Mouse (Mus musculus): Measurements from ENCODE around the gene Tspan15.
A peak's percentile ranks its signal among the peaks of the same experiment; 100 is the strongest.

The Tspan15 gene

DNA sequence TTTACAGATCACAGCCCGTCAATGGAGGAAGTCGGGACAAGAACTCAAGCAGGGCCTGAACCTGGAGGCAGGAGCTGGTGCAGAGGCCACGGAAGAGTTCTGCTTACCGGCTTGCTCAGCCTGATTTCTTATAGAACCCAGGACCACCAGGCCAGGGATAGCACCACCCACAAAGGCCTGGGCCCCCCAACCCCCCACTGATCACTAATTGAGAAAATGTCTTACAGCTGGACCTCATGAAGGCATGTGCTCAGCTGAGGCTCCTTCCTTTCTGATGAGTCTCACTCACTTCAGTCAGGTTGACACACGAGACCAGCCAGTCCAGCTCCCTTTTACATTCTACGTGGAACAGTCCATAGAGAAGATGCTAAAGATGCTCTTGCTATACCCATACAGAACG lies 5.2 kb downstream of the Tspan15 start:
- no peak for DNase-seq

DNA sequence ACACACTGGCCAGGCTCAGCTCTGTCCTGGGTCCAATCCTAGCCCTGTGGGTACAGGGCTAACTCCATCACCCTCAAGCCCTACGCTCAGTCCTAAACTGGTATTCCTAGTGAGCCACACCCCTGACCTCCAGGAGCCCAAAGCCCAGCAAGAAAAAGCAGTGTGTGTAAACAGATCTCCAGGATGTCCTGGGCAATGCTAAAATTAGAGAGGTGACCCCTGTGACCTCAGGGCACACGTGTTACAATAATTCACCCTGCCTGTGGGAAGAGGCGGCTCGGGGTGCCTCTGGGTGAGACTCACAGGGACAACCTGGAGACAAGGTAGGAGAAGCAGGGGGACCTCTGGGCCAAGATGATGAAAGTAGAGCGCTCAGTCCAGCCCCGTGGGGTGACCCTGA lies 6.8 kb downstream of the Tspan15 start:
- DNase-seq = peak; percentile 68

DNA sequence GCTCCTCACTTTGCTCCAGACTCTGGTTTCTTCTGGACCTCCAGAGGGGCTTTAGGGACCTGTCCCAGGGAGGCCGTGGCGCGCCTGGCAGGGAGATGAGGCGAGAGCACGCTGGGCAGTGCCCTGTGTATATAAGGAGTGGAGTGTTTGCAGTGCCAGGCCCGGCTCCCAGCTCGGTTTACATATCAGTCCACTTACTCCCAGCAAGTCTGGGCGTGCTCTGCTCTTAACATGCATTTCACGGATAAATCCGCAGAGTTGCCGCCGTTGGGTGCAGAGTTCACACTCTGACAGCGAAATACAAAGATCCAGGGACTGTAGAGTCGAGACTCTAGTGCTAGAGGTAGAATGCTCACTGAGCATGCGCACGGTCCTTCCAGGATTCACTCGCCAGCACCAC lies 8.3 kb downstream of the Tspan15 start:
- DNase-seq = no peak

DNA sequence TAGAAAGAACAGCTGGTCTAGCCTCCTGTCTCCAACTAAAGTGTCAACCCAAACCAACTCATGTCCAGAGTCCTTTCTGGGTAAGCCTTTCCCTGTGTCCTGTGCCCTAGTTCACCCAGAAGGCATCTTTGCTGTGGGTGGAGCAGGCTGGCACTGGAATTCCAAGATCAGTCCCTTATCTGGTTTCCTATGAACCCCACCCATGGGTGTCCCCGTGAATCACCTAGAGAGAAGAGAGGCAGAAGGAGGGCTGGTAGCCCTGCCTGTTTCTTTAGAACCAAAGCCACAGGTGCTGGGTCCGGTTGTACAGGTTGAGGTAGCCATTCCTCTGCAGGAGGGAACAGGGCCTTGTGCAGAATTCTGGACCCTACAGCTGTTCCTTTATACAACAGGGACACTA lies 9.4 kb downstream of the Tspan15 start:
- DNase-seq = no peak

DNA sequence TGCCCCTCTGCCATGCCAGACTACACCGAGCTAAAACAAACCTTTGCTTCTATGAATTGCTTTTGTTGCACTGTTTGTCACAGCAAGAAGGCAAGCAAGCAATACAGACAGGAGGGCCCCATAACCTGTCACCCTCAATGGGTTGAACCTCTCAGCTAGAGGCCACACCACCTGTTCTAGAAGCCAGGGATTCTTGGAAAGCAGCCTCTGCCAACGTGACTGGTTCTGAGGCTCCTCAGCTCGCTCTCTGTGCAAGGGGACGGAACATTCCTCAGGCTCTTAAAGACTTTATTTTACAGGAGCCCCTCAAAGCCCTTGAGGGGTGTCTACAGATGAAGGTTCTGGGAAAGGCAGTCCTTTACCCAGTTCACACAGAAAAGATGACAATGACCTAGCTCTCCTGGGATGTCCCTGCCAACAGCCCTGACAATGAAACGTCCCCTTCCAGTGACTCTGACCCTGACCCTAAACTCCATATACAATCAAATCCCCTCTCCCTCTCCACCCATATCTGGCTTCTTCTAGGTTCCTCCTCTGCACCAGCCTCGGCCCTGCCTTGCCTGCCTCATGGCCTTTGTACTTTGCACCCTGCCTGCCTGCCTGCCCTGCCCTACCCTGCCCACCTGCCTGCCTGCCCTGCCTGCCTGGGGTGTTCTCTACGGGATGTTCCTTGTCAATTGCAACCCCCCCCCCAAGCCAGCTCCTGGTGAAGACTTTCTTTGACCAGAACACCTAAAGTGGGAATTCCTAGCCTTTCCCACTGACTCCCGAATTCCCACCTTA lies 10.1 kb downstream of the Tspan15 start:
- DNase-seq = peak; percentile 71

DNA sequence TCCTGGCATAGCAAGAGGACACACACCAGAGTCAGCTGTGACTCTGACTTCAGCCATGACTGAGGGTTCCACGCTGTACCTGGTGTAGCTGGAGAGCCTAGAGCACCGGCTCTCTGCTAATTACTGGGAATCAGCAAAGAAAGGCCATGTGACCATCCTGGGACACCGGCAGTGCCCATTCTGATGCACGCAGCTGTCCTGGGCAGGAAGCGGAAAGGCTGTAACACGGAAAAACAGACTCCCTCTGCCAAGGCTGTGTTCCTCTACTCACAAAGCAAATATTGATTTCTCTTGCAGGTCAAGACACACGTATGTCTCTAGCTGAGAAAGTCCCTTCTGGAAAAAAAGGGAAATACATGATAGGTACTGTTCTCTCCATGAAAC lies 12.3 kb downstream of the Tspan15 start:
- DNase-seq = peak; percentile 53

DNA sequence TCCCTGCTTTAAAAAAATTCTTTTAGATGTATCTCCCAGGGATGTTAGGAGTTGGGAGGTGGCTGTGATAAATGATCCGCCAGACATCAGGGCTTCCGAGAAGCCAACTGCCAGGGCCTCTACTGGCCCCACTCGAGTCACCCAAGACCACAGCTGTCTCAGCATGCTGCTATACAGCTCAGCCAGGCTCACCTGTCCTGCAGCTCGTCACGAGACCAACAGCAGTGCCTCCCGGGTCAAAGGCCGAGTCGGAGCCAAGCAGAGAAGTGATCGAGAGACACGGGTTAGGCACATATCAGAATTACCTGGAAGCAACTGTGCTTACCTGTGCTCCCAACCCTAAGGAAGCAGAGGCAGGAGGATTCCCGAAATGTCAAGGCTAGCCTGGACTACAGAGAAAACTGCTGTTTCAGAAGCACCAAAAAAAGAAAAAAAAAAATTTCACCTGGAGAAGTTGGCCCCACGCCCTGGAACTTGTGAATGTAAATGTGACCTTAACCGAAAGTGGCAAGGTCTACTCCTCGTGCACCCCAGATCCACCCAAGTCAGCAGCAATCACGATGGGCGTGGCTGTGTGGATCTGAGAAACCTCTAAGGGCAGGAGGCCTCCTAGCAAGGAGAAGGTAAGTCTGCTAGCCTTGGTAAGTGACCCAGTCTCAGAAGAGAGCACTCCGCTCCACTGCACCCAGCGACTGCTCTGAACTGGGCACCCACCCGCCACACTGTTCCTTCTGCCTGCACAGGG lies 12.8 kb downstream of the Tspan15 start:
- no peak for DNase-seq

DNA sequence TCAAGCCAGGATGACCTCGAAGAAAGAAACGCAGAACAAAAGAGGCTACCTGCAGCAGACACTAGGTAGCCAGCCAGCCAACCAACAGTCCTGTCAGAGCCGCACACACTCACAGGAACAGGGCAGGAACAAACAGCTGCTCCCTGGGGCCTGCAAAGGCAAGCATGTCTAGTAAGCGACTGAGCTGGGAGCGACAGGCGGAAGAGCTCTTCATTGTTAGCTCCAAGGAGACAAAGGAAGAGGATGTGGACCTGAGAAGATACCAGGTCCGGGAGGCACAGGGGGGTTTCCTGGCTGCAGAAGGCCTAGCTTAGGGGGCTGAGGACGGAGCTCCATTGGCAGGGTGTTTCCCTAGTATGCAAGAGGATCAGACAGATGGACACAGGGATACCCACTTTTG lies 13.9 kb downstream of the Tspan15 start:
- DNase-seq = peak; percentile 65

DNA sequence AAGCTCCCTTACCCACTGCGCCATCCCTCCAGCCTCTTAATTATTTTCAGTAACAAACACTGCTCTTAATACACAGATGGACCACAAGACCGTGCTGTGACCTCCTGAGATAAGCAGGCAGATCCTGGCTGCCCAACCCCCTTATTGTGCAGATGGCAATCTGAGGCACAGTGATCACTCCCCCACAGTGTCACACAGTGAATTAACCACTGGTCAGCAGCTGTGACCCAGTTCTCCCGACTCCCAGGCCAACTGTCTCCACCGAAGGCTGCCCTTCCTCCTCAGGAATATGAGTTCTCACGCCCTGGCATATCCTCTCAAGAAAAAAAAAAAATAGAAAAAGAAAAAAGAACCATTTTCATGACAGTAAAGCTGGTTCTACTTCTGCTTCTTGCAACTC lies 14.5 kb downstream of the Tspan15 start:
- DNase-seq = no peak

DNA sequence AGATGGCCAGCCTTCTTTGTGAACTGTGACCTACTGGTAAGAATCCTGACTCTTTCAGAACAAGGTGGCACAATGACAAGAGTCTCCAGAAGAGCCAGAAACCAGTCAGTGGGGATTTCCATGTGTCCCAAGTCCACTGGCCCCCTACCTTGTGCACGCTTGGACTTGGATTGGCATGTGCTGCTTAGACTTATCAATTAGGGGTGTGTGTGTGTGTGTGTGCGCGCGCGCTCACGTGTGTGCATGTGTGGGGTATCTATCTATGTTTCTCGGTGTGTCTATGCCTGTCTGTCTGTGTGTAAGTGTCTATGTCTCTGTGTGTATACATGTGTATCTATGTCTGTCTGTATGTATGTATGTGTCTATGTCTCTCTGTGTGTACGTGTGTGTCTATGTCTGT lies 15.4 kb downstream of the Tspan15 start:
- no peak for DNase-seq

DNA sequence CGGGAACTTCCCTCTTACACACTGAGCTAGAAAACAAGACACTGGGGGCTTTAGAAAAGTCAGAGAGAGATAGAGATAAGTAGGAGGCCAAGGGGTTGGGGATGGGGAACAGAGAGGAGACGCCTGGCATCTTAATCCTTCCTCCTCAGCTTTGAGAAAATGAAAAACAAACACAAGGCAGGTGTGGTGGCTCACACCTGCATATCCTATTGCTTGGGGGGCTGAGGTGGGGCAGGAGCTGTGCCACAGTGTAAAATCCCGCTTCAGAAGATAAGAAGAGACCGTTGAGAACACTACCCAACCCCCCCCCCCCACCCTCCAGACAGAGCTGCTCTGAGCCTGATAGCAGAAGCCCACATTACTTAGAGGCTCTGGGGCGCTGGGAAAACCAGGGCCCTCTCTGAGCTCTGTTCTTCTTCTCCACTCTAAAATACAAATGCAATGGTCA lies 15.9 kb downstream of the Tspan15 start:
- no peak for DNase-seq

DNA sequence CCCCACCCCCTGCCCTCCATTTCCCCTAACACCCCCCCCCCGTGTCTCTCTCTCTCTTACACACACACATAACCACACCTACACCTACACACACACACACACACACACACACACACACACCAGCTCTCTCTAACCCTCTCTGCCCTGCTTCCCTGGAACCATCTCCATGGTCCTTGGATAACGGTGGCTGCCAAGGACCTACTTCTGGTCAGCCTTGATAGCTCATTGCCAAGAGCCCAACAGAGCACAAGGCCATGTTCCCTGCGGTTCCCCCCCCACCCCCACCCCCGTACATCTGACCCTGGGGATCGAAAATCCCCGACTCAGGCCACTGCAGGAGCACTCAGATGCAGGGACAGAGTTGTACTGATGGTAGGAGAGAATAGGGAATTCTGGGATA lies 19.7 kb downstream of the Tspan15 start:
- DNase-seq = no peak

DNA sequence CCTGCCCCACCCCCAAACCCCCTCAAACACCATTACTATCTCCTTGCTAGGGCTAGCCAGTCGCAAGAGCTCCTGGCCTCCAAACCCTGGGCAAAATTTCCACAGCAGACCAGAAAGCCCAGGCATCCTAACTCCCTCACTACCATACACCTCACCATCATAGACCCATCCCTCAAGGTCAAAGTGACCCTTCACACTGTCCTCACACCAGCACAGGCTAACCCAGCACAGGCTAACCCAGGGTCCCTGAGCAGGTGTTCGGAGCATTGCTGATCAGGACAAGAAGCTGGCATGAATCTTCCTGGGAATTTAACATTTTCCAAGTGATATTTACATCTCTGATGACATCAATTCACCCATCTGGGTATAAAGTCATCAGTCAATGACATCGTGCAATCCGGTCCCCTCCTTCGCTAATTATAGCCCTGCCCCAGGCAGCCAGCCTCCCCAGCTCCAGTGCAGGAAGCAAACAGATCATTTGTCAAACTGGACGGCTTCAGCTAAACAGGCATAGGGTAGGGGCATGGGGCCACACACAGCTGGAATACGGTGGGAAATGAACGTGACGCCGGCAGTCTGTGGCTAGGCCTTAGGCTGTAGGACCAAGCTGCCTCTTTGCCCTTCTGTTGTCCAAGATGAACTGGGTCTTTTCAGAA lies 22.7 kb downstream of the Tspan15 start:
- peak; percentile 61 for DNase-seq

DNA sequence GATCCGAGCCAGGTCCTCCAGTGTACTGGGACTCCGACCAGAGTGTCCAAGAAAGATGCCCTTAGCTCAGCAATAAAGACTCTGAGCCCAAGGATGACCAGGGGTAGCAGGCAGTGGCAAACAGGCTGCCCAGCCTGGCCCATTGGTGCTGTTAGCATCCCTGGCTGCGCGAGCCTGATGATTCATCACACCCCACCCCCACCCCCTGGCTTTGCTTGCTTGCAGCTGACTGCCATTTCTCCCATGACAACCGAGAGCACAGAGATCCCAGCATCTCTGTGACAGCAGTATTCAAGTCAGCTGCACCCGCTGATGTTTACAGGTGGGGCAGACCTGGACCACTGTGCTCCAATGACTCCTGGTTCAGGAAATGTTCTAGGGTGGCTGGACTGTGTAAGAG lies 28.5 kb downstream of the Tspan15 start:
- no peak for DNase-seq

DNA sequence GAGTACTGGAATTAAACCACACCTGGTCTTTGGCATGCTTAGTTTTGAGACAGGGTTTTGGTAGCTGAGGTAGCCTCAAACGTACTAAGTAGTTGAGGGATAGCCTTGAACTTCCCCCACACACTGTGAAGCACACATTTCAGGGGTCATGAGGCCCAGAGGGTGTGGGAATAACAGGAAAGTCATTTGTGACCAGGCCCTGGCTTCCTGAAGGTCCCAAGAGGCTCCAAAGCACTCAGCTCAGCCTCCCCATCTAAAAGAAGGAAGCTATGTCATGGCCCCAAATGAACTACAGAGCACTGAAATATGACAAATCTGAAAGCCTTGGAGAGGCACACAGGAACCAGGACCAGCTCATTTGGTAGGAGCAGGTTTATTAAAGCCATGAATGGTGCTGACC lies 32.2 kb downstream of the Tspan15 start:
- peak; percentile 50 for DNase-seq

DNA sequence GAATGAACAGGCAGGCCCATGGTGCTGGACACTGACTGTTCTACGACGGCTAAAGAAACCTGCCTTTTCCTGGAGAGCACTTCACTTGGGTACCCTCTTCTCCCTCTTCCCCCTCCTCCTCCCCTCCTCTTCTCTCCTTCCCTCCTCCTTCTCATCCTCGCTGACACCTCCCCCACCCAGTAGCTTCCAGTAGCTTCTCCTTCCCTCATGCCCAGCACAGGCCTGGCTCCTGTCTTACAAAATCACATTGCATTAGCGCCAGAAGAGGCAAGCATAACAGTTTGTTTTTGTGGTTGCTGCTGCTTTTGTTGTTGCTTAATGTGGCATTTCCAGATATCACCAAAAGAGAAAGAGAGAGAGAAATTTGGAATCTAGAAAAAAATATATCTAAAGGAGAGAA lies 33.6 kb downstream of the Tspan15 start:
- DNase-seq = no peak

DNA sequence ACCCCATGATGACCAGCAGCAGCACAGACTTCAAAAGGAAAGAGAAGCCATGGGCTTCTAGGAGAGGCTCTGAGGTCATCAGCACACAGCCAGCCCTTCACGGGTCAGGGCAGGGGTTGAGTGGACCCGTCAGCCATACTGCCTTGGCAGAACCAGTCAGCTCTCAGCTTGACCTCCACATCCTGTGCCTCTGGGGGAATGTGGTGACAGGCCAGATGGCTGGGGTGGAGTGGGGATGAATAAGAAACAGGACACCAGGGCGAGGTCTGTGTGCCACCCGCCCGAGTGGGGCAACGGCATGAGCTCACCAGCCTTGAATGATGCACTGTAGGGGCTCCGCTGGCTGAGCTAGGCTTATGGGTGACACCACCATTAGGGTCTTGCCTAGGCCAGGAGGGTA lies 35.7 kb downstream of the Tspan15 start:
- no peak for DNase-seq

DNA sequence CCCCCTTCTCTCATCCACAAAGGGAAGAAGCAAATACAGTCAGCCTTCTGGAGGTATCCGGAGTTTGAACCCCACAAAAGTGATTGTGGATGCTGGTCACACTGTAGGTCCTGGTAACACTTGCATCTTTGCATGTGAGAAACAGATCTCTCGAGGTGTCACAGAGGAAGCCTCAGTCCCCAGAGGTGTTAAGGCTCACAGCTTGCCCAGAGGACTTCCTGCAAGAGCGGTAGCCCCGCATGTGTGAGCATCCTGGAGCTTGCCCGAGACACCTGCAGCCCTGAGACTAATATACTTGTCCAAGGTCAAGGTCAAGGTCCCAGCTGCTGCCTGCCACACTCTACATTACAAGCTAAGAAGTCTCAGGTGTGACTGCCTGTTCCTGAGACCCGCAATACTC lies 36.1 kb downstream of the Tspan15 start:
- no peak for DNase-seq

DNA sequence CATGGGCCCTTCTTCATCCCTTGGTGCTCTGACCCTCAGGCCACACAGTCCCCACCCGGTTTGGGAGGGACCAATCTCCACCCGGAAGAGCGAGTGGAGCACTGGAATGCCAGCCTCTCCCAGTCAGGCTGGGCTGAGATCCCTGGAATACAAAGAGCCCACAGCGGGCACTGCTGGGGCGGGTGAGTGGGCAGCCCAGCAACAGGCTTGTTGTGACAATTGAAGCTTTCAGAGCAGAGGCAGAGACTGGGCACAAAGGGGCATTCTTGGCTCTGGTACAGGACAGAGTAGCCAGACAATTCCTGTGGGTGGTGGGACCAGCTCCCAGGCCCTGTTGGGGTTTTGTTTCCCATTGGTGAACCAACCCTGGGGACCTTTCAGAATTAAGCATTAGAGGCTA lies 36.6 kb downstream of the Tspan15 start:
- DNase-seq = no peak

DNA sequence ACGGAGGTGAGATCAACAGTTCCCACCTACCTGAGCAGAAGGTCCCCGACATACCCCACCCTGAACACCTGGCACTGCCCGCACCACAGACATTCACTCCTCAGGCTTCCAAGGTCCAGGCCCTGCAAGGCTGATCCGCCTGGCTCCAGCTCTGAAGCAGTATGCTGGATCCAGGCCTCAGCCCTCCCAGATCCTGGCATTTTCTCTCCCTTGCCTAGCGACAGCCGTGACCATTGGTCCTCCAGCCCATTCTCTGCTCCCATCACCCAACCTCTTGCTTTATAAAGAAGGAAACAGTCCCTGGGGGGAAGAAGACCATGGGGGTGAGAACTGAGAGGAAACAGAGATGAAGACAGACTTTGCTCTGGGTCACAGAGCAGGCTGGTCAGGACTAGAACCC lies 37.0 kb downstream of the Tspan15 start:
- no peak for DNase-seq

DNA sequence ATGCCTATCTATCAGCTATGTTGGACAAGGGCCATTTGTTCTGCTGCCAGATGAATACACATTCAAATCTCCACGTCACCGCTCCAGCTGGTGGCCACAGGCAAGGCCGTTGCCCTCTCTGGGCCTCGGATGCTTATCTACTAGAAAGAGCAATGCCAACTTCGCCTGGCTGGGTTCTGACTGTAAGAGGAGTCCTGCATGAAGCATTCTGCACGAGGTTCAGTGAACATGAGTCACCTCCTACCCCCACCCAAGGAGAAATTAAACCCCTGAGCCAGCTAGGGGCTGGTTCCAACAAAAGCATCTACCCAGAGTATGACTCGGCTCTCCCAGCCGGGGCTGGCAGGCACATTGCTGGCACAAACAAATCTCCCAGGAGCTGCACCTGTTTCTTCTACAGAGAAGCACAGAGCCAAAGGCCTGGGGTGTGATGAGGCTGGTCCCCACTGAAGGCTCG lies 38.3 kb downstream of the Tspan15 start:
- DNase-seq = no peak

DNA sequence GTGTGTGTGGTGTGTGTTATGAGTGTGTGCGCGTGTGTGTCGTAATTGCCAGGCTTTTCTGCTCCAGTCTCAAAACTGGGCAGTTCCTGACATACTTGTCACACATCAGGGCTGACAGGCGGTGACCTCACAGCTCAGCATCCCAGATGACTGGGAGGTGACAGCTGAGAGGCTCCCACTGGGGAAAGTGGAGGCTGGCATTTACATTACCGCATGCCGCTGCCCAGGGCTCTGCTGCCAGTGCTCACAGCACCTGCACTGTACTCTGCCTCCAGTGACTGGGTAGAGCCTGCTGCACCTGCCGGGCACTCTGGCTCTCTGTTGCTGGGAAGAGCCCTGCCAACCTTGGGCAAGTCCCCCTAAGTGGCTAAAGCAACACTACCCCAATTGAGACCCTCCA lies 40.2 kb downstream of the Tspan15 start:
- no peak for DNase-seq

DNA sequence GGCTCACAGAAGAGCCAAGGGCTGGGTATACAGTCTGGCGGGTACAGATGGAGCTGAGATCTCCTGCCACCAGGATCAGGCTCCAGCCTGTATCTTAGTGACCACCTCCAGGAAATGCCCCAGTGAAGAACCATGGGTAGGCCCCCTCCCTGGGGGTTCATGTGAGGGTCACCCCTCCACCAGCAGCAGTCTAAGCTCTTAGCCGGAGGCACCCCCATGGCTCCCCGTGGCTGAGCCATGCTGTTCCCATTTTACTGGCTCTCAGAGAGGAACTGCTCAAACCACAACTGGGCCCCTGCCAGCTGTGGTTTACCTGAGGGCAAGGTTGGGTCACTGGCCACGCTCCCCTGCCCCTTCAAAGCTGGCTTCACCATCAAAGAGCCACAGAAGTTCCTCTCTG lies 41.1 kb downstream of the Tspan15 start:
- DNase-seq = peak; percentile 46

DNA sequence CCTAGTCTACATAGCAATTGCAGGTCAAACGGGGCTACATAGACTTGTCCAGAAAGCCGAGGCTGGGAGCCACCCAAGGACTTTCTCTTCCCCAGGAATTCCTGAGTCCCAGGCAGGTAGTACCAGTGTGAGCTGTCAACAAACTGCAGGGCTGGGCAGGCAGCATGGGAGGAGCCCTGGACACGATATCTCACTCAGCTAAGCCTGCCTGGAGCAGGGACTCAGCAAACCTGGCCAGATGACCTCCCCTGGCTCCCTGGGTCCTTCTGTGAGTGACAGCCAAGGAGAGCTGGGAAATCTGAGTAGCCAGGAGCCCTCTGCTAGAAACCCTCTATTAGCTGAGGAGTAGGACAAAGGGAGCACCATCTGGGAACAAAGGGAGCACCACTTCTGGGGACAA lies 41.7 kb downstream of the Tspan15 start:
- no peak for DNase-seq

Data from kidney, adult 9 months (tissue).